Comparison of ENCODE assay signal across 9 mouse cellular contexts in the genomic region with DNA sequence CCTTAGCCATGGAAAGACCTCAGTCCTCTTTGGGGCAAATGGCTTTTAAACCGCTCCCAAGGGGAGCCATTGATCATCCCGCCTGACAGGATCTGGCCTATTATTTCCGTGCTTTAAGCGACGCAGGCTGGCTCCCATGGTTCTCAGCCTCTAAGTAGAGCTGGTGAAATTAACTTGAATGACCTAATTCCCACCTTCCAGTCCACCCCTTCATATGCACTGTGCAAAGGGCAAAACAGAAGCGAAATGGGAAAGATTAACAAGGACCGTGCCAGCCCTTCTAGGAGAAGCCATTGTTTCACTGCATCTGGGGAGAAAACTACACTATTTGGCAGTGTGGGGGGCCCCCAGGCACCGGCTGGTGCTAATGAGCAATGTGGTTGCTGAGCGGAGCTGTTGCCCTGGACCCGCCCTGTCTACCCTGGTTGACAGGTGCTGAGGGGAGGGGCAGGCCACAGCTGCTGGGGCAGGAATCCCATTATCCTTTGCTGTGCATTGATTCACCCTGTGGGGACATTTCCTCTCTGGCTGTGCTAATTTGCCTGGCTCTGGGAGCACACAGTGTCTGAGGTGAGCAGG.
A peak's percentile ranks its signal among the peaks of the same experiment; 100 is the strongest.
DNase-seq lines count a peak whose midpoint lies in the region; ATAC-seq and TF ChIP-seq lines count a peak whose summit lies in the region.
"Had no signal": no experiment of that assay in that cellular context is flagged by ENCODE, and none has a peak within 500 bp of the region (broad histone marks: within the 10 kb centered on the region; RNA-seq: fewer than 3 reads in every experiment).

No protein-coding gene starts in this region.

- no peak overlapping the region for H3K27ac ChIP-seq in stomach, embryonic 14.5 days (ENCODE audit: low read length)
- no peak overlapping the region for H3K27ac ChIP-seq in stomach, postnatal 0 days (replicated peaks)
- H3K27ac ChIP-seq in midbrain, embryonic 12.5 days (replicated peaks), result peak overlapping the region; percentile 74
- H3K27ac ChIP-seq: liver, embryonic 13.5 days had no signal

- 0 out of 2 replicates have a peak, but pooled peaks cover 5% of the 10 kb centered on the region for H3K4me1 ChIP-seq in stomach, embryonic 14.5 days (ENCODE audit: control insufficient read depth, insufficient read depth, low read length)
- no peaks in the 10 kb centered on the region for H3K4me1 ChIP-seq in stomach, postnatal 0 days (replicated peaks; ENCODE audit: control insufficient read depth, insufficient read depth)
- peaks cover 12% of the 10 kb centered on the region for H3K4me1 ChIP-seq in midbrain, embryonic 12.5 days
- H3K4me1 ChIP-seq: liver, embryonic 13.5 days had no signal

- 0 out of 2 replicates have a peak overlapping the region, but pooled peaks have one; percentile 10 for H3K4me2 ChIP-seq in stomach, embryonic 14.5 days (replicated peaks; ENCODE audit: low read depth, low read length)
- H3K4me2 ChIP-seq in stomach, postnatal 0 days (replicated peaks; ENCODE audit: low read depth), result no peak overlapping the region; the same call in 1 of the 2 replicates
- peak overlapping the region; percentile 32 for H3K4me2 ChIP-seq in midbrain, embryonic 12.5 days (replicated peaks)
- H3K4me2 ChIP-seq: liver, embryonic 13.5 days had no signal

- no peak for TF ChIP-seq EP300 in stomach, postnatal 0 days (optimal IDR thresholded peaks at IDR 0.05)

- ATAC-seq in stomach, embryonic 14.5 days (ENCODE audit: insufficient number of reproducible peaks, insufficient read depth, low FRiP score, low read depth), result no peak
- no peak for ATAC-seq in stomach, postnatal 0 days (ENCODE audit: low FRiP score, low TSS enrichment)
- peak; percentile 96 for ATAC-seq in midbrain, embryonic 12.5 days (ENCODE audit: low FRiP score, low read depth)

- H3K27me3 ChIP-seq in stomach, embryonic 14.5 days (ENCODE audit: control insufficient read depth, insufficient read depth, low read length), result no peaks in the 10 kb centered on the region
- no peaks in the 10 kb centered on the region for H3K27me3 ChIP-seq in stomach, postnatal 0 days (ENCODE audit: control insufficient read depth, insufficient read depth, low read length)
- no peaks in the 10 kb centered on the region for H3K27me3 ChIP-seq in midbrain, embryonic 12.5 days
- H3K27me3 ChIP-seq: liver, embryonic 13.5 days had no signal

- no peak overlapping the region for H3K4me3 ChIP-seq in stomach, embryonic 14.5 days (ENCODE audit: low read depth, low read length)
- no peak overlapping the region for H3K4me3 ChIP-seq in stomach, postnatal 0 days (ENCODE audit: low read depth, low read length)
- H3K4me3 ChIP-seq in midbrain, embryonic 12.5 days, result no peak overlapping the region
- H3K4me3 ChIP-seq: liver, embryonic 13.5 days had no signal

- 17% methylated on average over 10 of the region's 10 CpGs for WGBS in stomach, embryonic 14.5 days
- 20% methylated on average over 10 of the region's 10 CpGs for WGBS in stomach, postnatal 0 days
- 7% methylated on average over 10 of the region's 10 CpGs for WGBS in midbrain, embryonic 12.5 days

- no peak for DNase-seq in stomach, postnatal 0 days (ENCODE audit: low spot score)
- peak; percentile 20 for DNase-seq in hindlimb bud, embryonic 11.5 days (ENCODE audit: extremely low spot score, low read depth, low spot score)
- no peak for DNase-seq in urinary bladder, adult 2 months (ENCODE audit: low spot score)
- no peak for DNase-seq in urinary bladder, postnatal 25 days (ENCODE audit: low spot score)
- no peak for DNase-seq in layer of hippocampus, postnatal 36 days
- no peak for DNase-seq in lung, postnatal 14 days
- DNase-seq: liver, embryonic 13.5 days had no signal

- H3K36me3 ChIP-seq in stomach, embryonic 14.5 days (ENCODE audit: control insufficient read depth, insufficient read depth, low read length), result no peaks in the 10 kb centered on the region
- no peaks in the 10 kb centered on the region for H3K36me3 ChIP-seq in stomach, postnatal 0 days (ENCODE audit: control insufficient read depth, insufficient read depth, low read length)
- no peaks in the 10 kb centered on the region for H3K36me3 ChIP-seq in midbrain, embryonic 12.5 days
- H3K36me3 ChIP-seq: liver, embryonic 13.5 days had no signal

- no peak overlapping the region for H3K9ac ChIP-seq in stomach, embryonic 14.5 days (replicated peaks; ENCODE audit: low read depth, low read length)
- no peak overlapping the region for H3K9ac ChIP-seq in stomach, postnatal 0 days (ENCODE audit: low read length)
- H3K9ac ChIP-seq in midbrain, embryonic 12.5 days (replicated peaks), result no peak overlapping the region
- H3K9ac ChIP-seq: liver, embryonic 13.5 days had no signal

- H3K9me3 ChIP-seq in stomach, embryonic 14.5 days (ENCODE audit: control insufficient read depth, low read depth, low read length), result no peaks in the 10 kb centered on the region
- H3K9me3 ChIP-seq in stomach, postnatal 0 days (ENCODE audit: control insufficient read depth, low read length), result no peaks in the 10 kb centered on the region
- H3K9me3 ChIP-seq in midbrain, embryonic 12.5 days, result no peaks in the 10 kb centered on the region
- H3K9me3 ChIP-seq: liver, embryonic 13.5 days had no signal

- TF ChIP-seq CTCF in stomach, postnatal 0 days (IDR thresholded peaks at IDR 0.05; ENCODE audit: low read depth), result no peak
